Mouse (Mus musculus) heart, postnatal 0 days (tissue): ENCODE results near the gene Spata7. TPM values are rescaled to one million over a fixed set of nuclear protein-coding genes. Genes with fewer than 3 reads are reported as not detected.

ENCODE experiments used
- ATAC-seq: fragments of 200-750 bp; cut with Nextera tagmentation; 2 replicates; pipeline ENCODE4 v1.8.0; 2017; ENCODE audit warnings: low read depth, moderate number of reproducible peaks, moderate library complexity; ENCODE audit not compliant: insufficient read depth
- DNase-seq: peaks from one replicate; pipeline ENCODE4 v3.0.0-alpha.2; 2016; ENCODE audit warnings: low spot score
- H3K27ac ChIP-seq: fragments of 300-500 bp; sonication (generic); 2 replicates; pipeline ENCODE4 v1.5.1; 2014; ENCODE audit warnings: low read depth, mild to moderate bottlenecking
- H3K27me3 ChIP-seq: fragments of 300-500 bp; sonication (generic); 2 replicates; pipeline ENCODE4 v1.6.1; 2014; ENCODE audit warnings: low read length, mixed read lengths; ENCODE audit not compliant: control insufficient read depth, insufficient read depth
- H3K36me3 ChIP-seq: fragments of 300-500 bp; sonication (generic); replicated peaks from 2 replicates; pipeline ENCODE4 v1.6.1; 2014; ENCODE audit warnings: low read length, mixed read lengths; ENCODE audit not compliant: control insufficient read depth, insufficient read depth
- H3K4me1 ChIP-seq: fragments of 300-500 bp; sonication (generic); 2 replicates; pipeline ENCODE4 v1.6.1; 2014; ENCODE audit warnings: antibody characterized with exemption; ENCODE audit not compliant: control insufficient read depth, insufficient read depth
- H3K4me2 ChIP-seq: fragments of 300-500 bp; sonication (generic); 2 replicates; pipeline ENCODE4 v1.6.1; 2014; ENCODE audit warnings: low read depth, mild to moderate bottlenecking, low read length, moderate library complexity
- H3K4me3 ChIP-seq: fragments of 300-500 bp; sonication (generic); 2 replicates; pipeline ENCODE4 v1.5.1; 2014; ENCODE audit warnings: low read depth, low read length
- H3K9ac ChIP-seq: fragments of 300-500 bp; sonication (generic); replicated peaks from 2 replicates; pipeline ENCODE4 v1.6.1; 2014; ENCODE audit warnings: low read depth, low read length, mixed read lengths
- H3K9me3 ChIP-seq: fragments of 300-500 bp; sonication (generic); replicated peaks from 2 replicates; pipeline ENCODE4 v1.6.1; 2016; ENCODE audit warnings: low read length; ENCODE audit not compliant: control insufficient read depth
- CTCF ChIP-seq: IDR thresholded peaks from 2 replicates; pipeline ENCODE4 v1.5.1; 2016; ENCODE audit warnings: antibody characterized with exemption, control low read depth, low read depth
- EP300 ChIP-seq: IDR thresholded peaks from 2 replicates; pipeline ENCODE4 v1.6.1; 2016; ENCODE audit warnings: antibody characterized with exemption, low read depth
- WGBS: fragments of 180-500 bp; shearing (Covaris S2); extraction: QIAGEN DNeasy Blood & Tissue Kit; methylation state at CpG from one replicate; pipeline ENCODE4 v1.1.7; 2014; 5-methylcytosine and 5-hydroxymethylcytosine counted together
- polyA plus RNA-seq: library from polyadenylated mRNA; unstranded; fragments of >200 nt; fragmentation: Nextera tagmentation; extraction: Ambion mirVana; gene quantifications from 2 replicates; pipeline ENCODE4 v1.2.1, GENCODE M21; 2015
- total RNA-seq: library from RNA; depleted of rRNA; stranded (reverse); fragments of >200 nt; gene quantifications from 2 replicates; pipeline ENCODE4 v1.2.3, GENCODE M21; 2014; ENCODE audit warnings: low replicate concordance

The Spata7 gene
- total and polyA plus RNA-seq, 2 experiments from 2014 or later = 3.3 to 8.7 TPM

DNA sequence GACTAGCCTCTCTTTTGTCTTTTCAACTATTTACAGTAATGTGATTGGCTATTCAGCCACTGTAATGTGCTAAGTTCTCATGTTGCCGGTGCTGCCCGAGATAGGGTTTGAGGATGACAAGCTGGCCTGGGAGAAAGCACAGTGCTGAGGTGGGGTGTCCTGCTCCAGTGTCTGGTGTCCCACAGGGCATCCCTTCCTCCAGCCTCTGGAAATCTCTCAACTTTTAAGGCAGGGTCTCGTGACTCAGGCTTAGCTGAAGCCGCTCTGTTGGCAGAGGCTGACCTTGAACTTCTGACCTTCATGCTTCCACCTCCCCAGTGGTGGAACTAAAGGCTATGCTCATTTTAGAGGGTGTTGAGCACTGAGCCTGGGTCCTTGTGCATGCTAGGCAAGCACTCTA, 42.5 kb downstream of the Spata7 start:
- no peaks in the 10 kb centered on the region for H3K36me3 ChIP-seq
- H3K9ac ChIP-seq = no peak overlapping the region
- H3K4me2 ChIP-seq = no peak overlapping the region
- TF ChIP-seq EP300 = no peak
- TF ChIP-seq CTCF = no peak
- H3K4me3 ChIP-seq = no peak overlapping the region
- ATAC-seq (no peak), DNase-seq (no peak)
- H3K9me3 ChIP-seq = no peaks in the 10 kb centered on the region
- no peaks in the 10 kb centered on the region for H3K27me3 ChIP-seq
- no peak overlapping the region for H3K27ac ChIP-seq
- peaks cover 5% of the 10 kb centered on the region for H3K4me1 ChIP-seq
- WGBS = 66% methylated on average over 4 of the region's 4 CpGs

DNA sequence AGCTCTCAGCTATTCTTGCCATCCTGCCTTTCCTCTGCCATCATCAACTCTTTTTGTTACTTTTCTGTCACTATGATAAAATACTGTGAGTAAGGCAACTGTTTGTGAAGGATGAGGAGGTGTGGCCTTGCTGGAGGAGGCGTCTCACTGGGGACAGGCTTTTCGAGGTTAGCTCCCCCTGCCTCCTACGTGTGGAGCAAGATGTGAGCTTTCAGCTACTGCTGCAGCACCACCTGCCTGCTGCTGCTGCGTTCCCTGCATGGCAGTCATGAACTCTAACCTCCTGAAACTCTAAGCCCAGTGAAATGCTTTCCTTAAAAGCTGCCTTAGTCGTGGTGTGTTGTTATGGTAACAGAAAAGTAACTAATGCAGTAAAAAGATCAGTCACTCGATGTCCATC, 45.9 kb downstream of the Spata7 start:
- H3K4me1 ChIP-seq = no peaks in the 10 kb centered on the region; the same call in 1 of the 2 replicates
- peaks cover 13% of the 10 kb centered on the region for H3K36me3 ChIP-seq
- H3K27ac ChIP-seq = no peak overlapping the region
- 59% methylated on average over 6 of the region's 6 CpGs for WGBS
- no peak overlapping the region for H3K4me2 ChIP-seq
- H3K27me3 ChIP-seq = no peaks in the 10 kb centered on the region
- ATAC-seq (no peak), DNase-seq (no peak)
- no peak overlapping the region for H3K4me3 ChIP-seq
- no peaks in the 10 kb centered on the region for H3K9me3 ChIP-seq
- no peak overlapping the region for H3K9ac ChIP-seq
- no peak for TF ChIP-seq EP300
- no peak for TF ChIP-seq CTCF

GRCm38 (mm10) chr12:98674627-98675143, 46.7 kb downstream of the Spata7 start:
- TF ChIP-seq CTCF = peak; percentile 89
- no peak for TF ChIP-seq EP300
- Histone ChIP-seq H3K36me3 (peaks cover 21% of the 10 kb centered on the region), H3K4me1 (no peaks in the 10 kb centered on the region), H3K4me2 (peak overlapping the region; percentile 61), H3K27ac (peak overlapping the region; percentile 80), H3K9me3 (no peaks in the 10 kb centered on the region), H3K4me3 (peak overlapping the region; percentile 38), H3K27me3 (no peaks in the 10 kb centered on the region), H3K9ac (no peak overlapping the region)
- WGBS = 8% methylated on average over 9 of the region's 9 CpGs
- ATAC-seq (peak; percentile 94), DNase-seq (peak; percentile 91)

GRCm38 (mm10) chr12:98676861-98677260, 48.9 kb downstream of the Spata7 start:
- ATAC-seq = no peak

DNA sequence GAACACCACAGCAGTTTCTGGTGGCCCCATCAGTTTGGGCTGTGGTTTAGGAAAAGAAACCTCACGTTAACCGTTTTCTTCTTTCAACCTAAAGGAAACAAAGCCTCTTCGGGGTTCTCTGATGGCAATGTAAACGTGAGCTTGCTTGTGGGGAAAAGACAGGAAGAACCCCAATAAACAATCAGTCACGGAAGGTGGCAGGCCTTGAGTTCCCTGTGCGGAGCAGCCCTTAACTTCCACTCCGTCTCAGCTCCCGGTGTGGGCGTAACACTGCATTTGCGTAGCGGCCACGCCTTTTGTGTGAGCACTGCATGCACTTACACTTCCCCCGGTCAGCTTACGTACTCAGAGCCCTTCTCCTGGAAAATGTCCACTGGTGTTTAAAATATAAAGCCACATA, 49.4 kb downstream of the Spata7 start:
- WGBS = 61% methylated on average over 14 of the region's 14 CpGs
- no peak for TF ChIP-seq EP300
- TF ChIP-seq CTCF = no peak
- no peak overlapping the region for H3K9ac ChIP-seq
- no peaks in the 10 kb centered on the region for H3K27me3 ChIP-seq
- no peaks in the 10 kb centered on the region for H3K9me3 ChIP-seq
- peaks cover 41% of the 10 kb centered on the region for H3K36me3 ChIP-seq
- no peak for DNase-seq
- no peak overlapping the region for H3K4me2 ChIP-seq
- H3K27ac ChIP-seq = no peak overlapping the region
- no peaks in the 10 kb centered on the region for H3K4me1 ChIP-seq
- ATAC-seq = no peak
- no peak overlapping the region for H3K4me3 ChIP-seq

More at GRCm38 (mm10) chr12:98676861-98677260, 48.9 kb downstream of the Spata7 start:
- no peak overlapping the region for H3K4me3 ChIP-seq
- no peaks in the 10 kb centered on the region for H3K4me1 ChIP-seq
- H3K27ac ChIP-seq = no peak overlapping the region
- DNase-seq = no peak
- H3K9me3 ChIP-seq = no peaks in the 10 kb centered on the region
- 92% methylated on average over 6 of the region's 6 CpGs for WGBS
- no peaks in the 10 kb centered on the region for H3K27me3 ChIP-seq
- no peak for TF ChIP-seq CTCF
- TF ChIP-seq EP300 = no peak
- H3K9ac ChIP-seq = no peak overlapping the region
- H3K36me3 ChIP-seq = peaks cover 36% of the 10 kb centered on the region
- no peak overlapping the region for H3K4me2 ChIP-seq

- Histone ChIP-seq H3K4me2 (no peak overlapping the region), H3K27me3 (no peaks in the 10 kb centered on the region), H3K4me3 (no peak overlapping the region), H3K36me3 (peaks cover 43% of the 10 kb centered on the region), H3K9me3 (no peaks in the 10 kb centered on the region), H3K27ac (no peak overlapping the region), H3K4me1 (peaks cover 9% of the 10 kb centered on the region), H3K9ac (no peak overlapping the region)
- DNase-seq (no peak), ATAC-seq (no peak)
- no peak for TF ChIP-seq CTCF
- no peak for TF ChIP-seq EP300
- 88% methylated on average over 15 of the region's 15 CpGs for WGBS
Observed at GRCm38 (mm10) chr12:98679906-98680305, 51.9 kb downstream of the Spata7 start.
